Comparison of ENCODE assay signal across 16 mouse cellular contexts in the genomic region with DNA sequence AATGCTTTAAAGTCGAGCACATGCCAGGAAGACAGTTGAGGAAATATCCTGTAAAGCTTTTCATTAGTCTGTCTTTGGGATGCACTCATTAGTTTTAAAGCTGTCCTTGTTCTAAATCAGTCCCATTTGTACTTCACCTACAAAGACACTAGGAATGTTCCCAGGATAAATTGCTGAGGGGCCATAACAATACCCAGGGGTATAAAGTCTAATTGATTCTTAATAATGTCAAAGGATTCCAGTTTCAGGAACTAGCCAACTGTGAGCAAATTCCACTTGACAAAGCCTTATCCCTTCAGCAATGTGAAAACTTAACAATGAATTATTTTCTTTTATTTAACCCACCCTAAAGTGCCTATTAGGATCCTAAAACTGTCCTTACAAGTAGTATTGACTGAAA.
"Had no signal": no experiment of that assay in that cellular context is flagged by ENCODE, and none has a peak within 500 bp of the region (broad histone marks: within the 10 kb centered on the region; RNA-seq: fewer than 3 reads in every experiment).

No protein-coding gene starts in this region.

- H3K4me3 ChIP-seq: megakaryocyte, embryonic 14.5 days; midbrain, embryonic 13.5 days; midbrain, embryonic 15.5 days; neural tube, embryonic 12.5 days; stomach, embryonic 15.5 days had no signal

- H3K4me2 ChIP-seq: lung, embryonic 14.5 days; midbrain, embryonic 11.5 days; midbrain, embryonic 13.5 days; midbrain, embryonic 15.5 days; neural tube, embryonic 12.5 days; stomach, embryonic 15.5 days had no signal

- H3K27ac ChIP-seq: macrophage; midbrain, embryonic 13.5 days; midbrain, embryonic 15.5 days; neural tube, embryonic 12.5 days; stomach, embryonic 15.5 days; stomach, postnatal 0 days had no signal

- H3K27me3 ChIP-seq: megakaryocyte, embryonic 14.5 days; midbrain, embryonic 13.5 days; midbrain, embryonic 15.5 days; neural tube, embryonic 12.5 days; stomach, embryonic 15.5 days had no signal

- H3K36me3 ChIP-seq: midbrain, embryonic 13.5 days; midbrain, embryonic 15.5 days; neural tube, embryonic 12.5 days; stomach, embryonic 15.5 days had no signal

- H3K9ac ChIP-seq: lung, embryonic 14.5 days; midbrain, embryonic 13.5 days; midbrain, embryonic 15.5 days; neural tube, embryonic 12.5 days; stomach, embryonic 15.5 days had no signal

- H3K9me3 ChIP-seq: megakaryocyte, embryonic 14.5 days; midbrain, embryonic 13.5 days; midbrain, embryonic 15.5 days; neural tube, embryonic 12.5 days; stomach, embryonic 15.5 days had no signal

- DNase-seq: lung, adult 18-20 months; lung, embryonic 14.5 days; lung, postnatal 10 days; lung, postnatal 36 days; right cerebral cortex, postnatal 14 days; thymus, adult 2 months; thymus, postnatal 25 days; thymus, postnatal 4 days had no signal

- H3K4me1 ChIP-seq: megakaryocyte, embryonic 14.5 days; midbrain, embryonic 13.5 days; midbrain, embryonic 15.5 days; neural tube, embryonic 12.5 days; stomach, embryonic 15.5 days had no signal
